Mouse (Mus musculus): ENCODE measurements around the gene Thoc5.

Thoc5 gene

GRCm38 (mm10) chr11:4906231-4906630, 11.1 kb downstream of the Thoc5 start:
- in situ Hi-C loops (cut with MboI, MseI), result no loop called here

- in situ Hi-C loops (cut with MboI, MseI), result loop anchor here (5.0 kb wide), 1 partner anchor 56 kb away; no protein-coding TSS in a partner anchor
Observed at GRCm38 (mm10) chr11:4916068-4916467, 20.9 kb downstream of the Thoc5 start.

- in situ Hi-C loops (cut with MboI, MseI), result no loop called here
Observed at GRCm38 (mm10) chr11:4921281-4921680, 26.2 kb downstream of the Thoc5 start.

- in situ Hi-C loops (cut with MboI, MseI), result no loop called here
Observed at GRCm38 (mm10) chr11:4921751-4922150, 26.6 kb downstream of the Thoc5 start.

- in situ Hi-C loops (cut with MboI, MseI), result no loop called here
Observed at GRCm38 (mm10) chr11:4927224-4927623, 32.1 kb downstream of the Thoc5 start.

- in situ Hi-C loops (cut with MboI, MseI), result no loop called here
Observed at GRCm38 (mm10) chr11:4931009-4931601, 36.0 kb downstream of the Thoc5 start.

- in situ Hi-C loops (cut with MboI, MseI), result no loop called here
Observed at GRCm38 (mm10) chr11:4936243-4936642, 41.1 kb downstream of the Thoc5 start.

- in situ Hi-C loops (cut with MboI, MseI), result no loop called here
Observed at GRCm38 (mm10) chr11:4946530-4946929, 51.4 kb downstream of the Thoc5 start.

GRCm38 (mm10) chr11:4946947-4947812, 52.1 kb downstream of the Thoc5 start:
- in situ Hi-C loops (cut with MboI, MseI), result no loop called here

GRCm38 (mm10) chr11:4947813-4948174, 52.7 kb downstream of the Thoc5 start, which contains the start of gene Nefh:
Gene Nefh (minus strand): TSS chr11:4948064.
- in situ Hi-C loops (cut with MboI, MseI), result no loop called here

- in situ Hi-C loops (cut with MboI, MseI), result no loop called here
Observed at GRCm38 (mm10) chr11:4948792-4949191, 53.7 kb downstream of the Thoc5 start.

GRCm38 (mm10) chr11:4949256-4950044, 54.3 kb downstream of the Thoc5 start:
- in situ Hi-C loops (cut with MboI, MseI), result loop anchor here (5.0 kb wide), 1 partner anchor 38 kb away; the partner anchor contains the start of gene Ap1b1

GRCm38 (mm10) chr11:4953401-4953800, 58.3 kb downstream of the Thoc5 start:
- in situ Hi-C loops (cut with MboI, MseI), result loop anchor here (5.0 kb wide), 1 partner anchor 34 kb away; the partner anchor contains the start of gene Ap1b1

GRCm38 (mm10) chr11:4953918-4954317, 58.8 kb downstream of the Thoc5 start:
- in situ Hi-C loops (cut with MboI, MseI), result loop anchor here (5.0 kb wide), 1 partner anchor 33 kb away; the partner anchor contains the start of gene Ap1b1

GRCm38 (mm10) chr11:4963099-4963808, 68.1 kb downstream of the Thoc5 start:
- in situ Hi-C loops (cut with MboI, MseI), result no loop called here

GRCm38 (mm10) chr11:4966325-4966724, 71.2 kb downstream of the Thoc5 start:
- in situ Hi-C loops (cut with MboI, MseI), result no loop called here

- in situ Hi-C loops (cut with MboI, MseI), result no loop called here
Observed at GRCm38 (mm10) chr11:4966888-4967287, 71.8 kb downstream of the Thoc5 start.

- in situ Hi-C loops (cut with MboI, MseI), result no loop called here
Observed at GRCm38 (mm10) chr11:4967549-4967948, 72.4 kb downstream of the Thoc5 start.

GRCm38 (mm10) chr11:4968376-4968775, 73.3 kb downstream of the Thoc5 start:
- in situ Hi-C loops (cut with MboI, MseI), result no loop called here

- in situ Hi-C loops (cut with MboI, MseI), result loop anchor here (5.0 kb wide), 1 partner anchor 56 kb away; no protein-coding TSS in a partner anchor
Observed at GRCm38 (mm10) chr11:4972967-4973870, 78.1 kb downstream of the Thoc5 start.
